Mouse (Mus musculus): ENCODE measurements around the gene Syngr3. TPM values are rescaled to one million over a fixed set of nuclear protein-coding genes. Genes with fewer than 3 reads are reported as not detected.
A peak's percentile ranks its signal among the peaks of the same experiment; 100 is the strongest.

Gene Syngr3
- total and polyA plus RNA-seq, 3 experiments = 0.15 to 0.68 TPM; not detected in 1

GRCm38 (mm10) chr17:24707801-24708425 lies 18.2 kb upstream of the Syngr3 start:
- DNase-seq (ENCODE audit: low read depth, low spot score) = peak; percentile 70
- peak overlapping the region; percentile 89 to 100 for H3K4me3 ChIP-seq (ENCODE audit: control insufficient read depth in 1 of 2, insufficient read depth in 1 of 2, low read depth in 2 of 2, low read length in 2 of 2)
- peaks cover 0 to 2% of the 10 kb centered on the region in 2 experiments; a peak in 1 of 4 replicates for H3K4me1 ChIP-seq (ENCODE audit: control insufficient read depth in 1 of 2, insufficient read depth in 2 of 2, low read length in 2 of 2)
- peak overlapping the region; percentile 85 for H3K9ac ChIP-seq (ENCODE audit: control insufficient read depth, low read depth, low read length, poor library complexity, severe bottlenecking)
- peaks cover 7% of the 10 kb centered on the region for H3K79me2 ChIP-seq (ENCODE audit: control insufficient read depth, insufficient read depth, low read length, poor library complexity)
- no peaks in the 10 kb centered on the region for H3K9me3 ChIP-seq (replicated peaks; ENCODE audit: insufficient read depth, low read length)
- H3K27ac ChIP-seq (ENCODE audit: control insufficient read depth, low read depth, low read length) = peak overlapping the region; percentile 75
- H3K27me3 ChIP-seq (ENCODE audit: control insufficient read depth in 1 of 2, insufficient read depth in 2 of 2, low read length in 2 of 2) = no peaks in the 10 kb centered on the region
- 0 out of 2 replicates have a peak, but pooled peaks have one; percentile 4 for TF ChIP-seq TBP (IDR thresholded peaks at IDR 0.05; ENCODE audit: low read depth, low read length)
- TF ChIP-seq E2F4 (IDR thresholded peaks at IDR 0.05; ENCODE audit: borderline replicate concordance, low read depth, low read length) = no peak
- peak in 1 of 2 experiments; percentile 13; a peak in 1 of 4 replicates for TF ChIP-seq POLR2A (IDR thresholded peaks at IDR 0.05; ENCODE audit: control insufficient read depth in 1 of 2, insufficient read depth in 1 of 2, low read depth in 1 of 2, low read length in 2 of 2, poor library complexity in 1 of 2)
- H3K36me3 ChIP-seq (ENCODE audit: control insufficient read depth in 1 of 2, insufficient read depth in 2 of 2, low read length in 2 of 2) = peaks cover 0 to 5% of the 10 kb centered on the region in 2 experiments; a peak in 2 of 4 replicates

DNA sequence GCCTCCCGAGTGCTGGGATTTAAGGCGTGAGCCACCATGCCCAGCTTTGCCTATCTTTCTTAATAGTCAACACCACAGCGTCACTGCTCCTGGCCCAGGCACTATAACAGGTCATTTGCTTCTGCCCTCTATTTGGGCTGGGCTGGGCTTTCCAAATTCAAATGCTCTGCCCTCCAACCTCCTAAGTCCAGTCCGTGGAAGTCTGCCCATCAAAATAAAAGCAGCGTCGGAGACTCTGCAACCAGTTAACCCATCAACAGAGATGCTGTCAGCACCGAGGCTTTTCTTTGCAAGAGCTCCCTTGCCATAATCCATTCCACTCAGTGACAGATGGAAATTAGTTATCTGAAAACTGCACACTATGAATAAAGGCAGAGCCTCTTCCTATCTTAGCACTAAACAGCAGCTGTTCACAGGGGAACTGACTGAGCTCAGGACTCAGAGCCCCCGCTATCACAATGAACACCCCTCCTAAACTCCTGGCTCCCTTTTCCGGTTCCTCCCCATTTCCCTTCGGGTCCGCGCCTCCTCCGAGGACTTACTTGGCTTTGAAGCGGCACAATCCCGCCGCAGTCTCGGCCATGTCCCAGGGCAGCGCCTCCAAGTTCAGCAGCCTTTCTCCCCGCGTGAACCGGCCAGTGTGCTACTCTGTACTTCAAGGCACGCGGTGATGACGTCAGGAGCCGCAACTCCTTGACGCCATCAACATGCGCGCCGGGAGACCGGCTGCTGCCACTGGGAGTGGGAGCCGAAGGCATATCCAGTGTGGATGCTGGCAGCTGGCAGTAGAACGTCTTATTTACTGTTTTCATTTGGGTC lies 17.4 kb upstream of the Syngr3 start, which contains the start of gene Tbl3:
Gene Tbl3 (minus strand): TSS at position 679 of the 819 bp plus-strand sequence.
- Histone ChIP-seq H3K4me3 (ENCODE audit: control insufficient read depth in 1 of 2, insufficient read depth in 1 of 2, low read depth in 2 of 2, low read length in 2 of 2) (peak within 1 kb of the TSS; percentile 89 to 100), H3K27ac (ENCODE audit: control insufficient read depth, low read depth, low read length) (peak within 1 kb of the TSS; percentile 88), H3K9me3 (replicated peaks; ENCODE audit: insufficient read depth, low read length) (no peaks in the 10 kb centered on the region), H3K9ac (ENCODE audit: control insufficient read depth, low read depth, low read length, poor library complexity, severe bottlenecking) (peak within 1 kb of the TSS; percentile 85), H3K4me1 (ENCODE audit: control insufficient read depth in 1 of 2, insufficient read depth in 2 of 2, low read length in 2 of 2) (peaks cover 0 to 2% of the 10 kb centered on the region in 2 experiments; a peak in 1 of 4 replicates), H3K27me3 (ENCODE audit: control insufficient read depth in 1 of 2, insufficient read depth in 2 of 2, low read length in 2 of 2) (no peaks in the 10 kb centered on the region), H3K36me3 (ENCODE audit: control insufficient read depth in 1 of 2, insufficient read depth in 2 of 2, low read length in 2 of 2) (peaks cover 0 to 5% of the 10 kb centered on the region in 2 experiments; a peak in 2 of 4 replicates), H3K79me2 (ENCODE audit: control insufficient read depth, insufficient read depth, low read length, poor library complexity) (peaks cover 7% of the 10 kb centered on the region)
- DNase-seq (ENCODE audit: low read depth, low spot score) = peak; percentile 96
- no peak for TF ChIP-seq ZC3H11A (IDR thresholded peaks at IDR 0.05; ENCODE audit: low read depth, low read length)
- peak; percentile 87 for TF ChIP-seq TAL1 (IDR thresholded peaks at IDR 0.05; ENCODE audit: low read length)
- TF ChIP-seq ZMIZ1 (IDR thresholded peaks at IDR 0.05; ENCODE audit: low read depth, low read length) = peak; percentile 79
- no peak for TF ChIP-seq USF2 (IDR thresholded peaks at IDR 0.05; ENCODE audit: borderline replicate concordance in 1 of 2, insufficient read depth in 1 of 2, low read depth in 1 of 2, low read length in 2 of 2)
- TF ChIP-seq TCF12 (IDR thresholded peaks at IDR 0.05; ENCODE audit: low read depth, low read length) = peak; percentile 72
- peak; percentile 68 to 89; a peak in 3 of 4 replicates for TF ChIP-seq POLR2A (IDR thresholded peaks at IDR 0.05; ENCODE audit: control insufficient read depth in 1 of 2, insufficient read depth in 1 of 2, low read depth in 1 of 2, low read length in 2 of 2, poor library complexity in 1 of 2)
- TF ChIP-seq ETS1 (IDR thresholded peaks at IDR 0.05; ENCODE audit: low read depth, low read length) = peak; percentile 70
- TF ChIP-seq TBP (IDR thresholded peaks at IDR 0.05; ENCODE audit: low read depth, low read length) = peak; percentile 79
- peak; percentile 89 for TF ChIP-seq MAX (IDR thresholded peaks at IDR 0.05; ENCODE audit: low read length)
- no peak for TF ChIP-seq POLR2AphosphoS5 (IDR thresholded peaks at IDR 0.05; ENCODE audit: borderline replicate concordance, low read depth, low read length)
- TF ChIP-seq NRF1 (IDR thresholded peaks at IDR 0.05; ENCODE audit: insufficient read depth, low read depth, low read length, poor library complexity, severe bottlenecking) = peak; percentile 47; the same call in 1 of the 2 replicates
- no peak for TF ChIP-seq USF1 (IDR thresholded peaks at IDR 0.05; ENCODE audit: low read depth, low read length)
- TF ChIP-seq UBTF (IDR thresholded peaks at IDR 0.05; ENCODE audit: borderline replicate concordance, insufficient read depth, low read depth, low read length) = no peak
- no peak for TF ChIP-seq CHD1 (IDR thresholded peaks at IDR 0.05; ENCODE audit: low read depth, low read length)
- peak; percentile 96 for TF ChIP-seq NELFE (IDR thresholded peaks at IDR 0.05; ENCODE audit: low read depth, low read length)
- TF ChIP-seq RCOR1 (IDR thresholded peaks at IDR 0.05; ENCODE audit: low read depth, low read length) = peak; percentile 59; the same call in 1 of the 2 replicates
- peak; percentile 97 for TF ChIP-seq SIN3A (IDR thresholded peaks at IDR 0.05; ENCODE audit: low read length)
- peak; percentile 72 to 78 for TF ChIP-seq EP300 (IDR thresholded peaks at IDR 0.05; ENCODE audit: low read depth in 1 of 2, low read length in 2 of 2)
- no peak for TF ChIP-seq JUND (IDR thresholded peaks at IDR 0.05; ENCODE audit: low read depth, low read length)
- TF ChIP-seq MEF2A (IDR thresholded peaks at IDR 0.05; ENCODE audit: extremely low read depth, insufficient replicate concordance, low read depth, low read length, poor library complexity, severe bottlenecking) = no peak
- no peak for TF ChIP-seq ZNF384 (IDR thresholded peaks at IDR 0.05; ENCODE audit: low read depth, low read length)
- TF ChIP-seq POLR2AphosphoS2 (IDR thresholded peaks at IDR 0.05; ENCODE audit: low read length) = peak; percentile 87
- peak; percentile 42 for TF ChIP-seq ELF1 (IDR thresholded peaks at IDR 0.05; ENCODE audit: low read depth, low read length)
- no peak for TF ChIP-seq CHD2 (IDR thresholded peaks at IDR 0.05; ENCODE audit: low read length)
- TF ChIP-seq MYC (IDR thresholded peaks at IDR 0.05; ENCODE audit: low read depth, low read length) = peak; percentile 69
- peak; percentile 50; the same call in 1 of the 2 replicates for TF ChIP-seq GABPA (IDR thresholded peaks at IDR 0.05; ENCODE audit: low read depth, low read length)
